In the genomic region with DNA sequence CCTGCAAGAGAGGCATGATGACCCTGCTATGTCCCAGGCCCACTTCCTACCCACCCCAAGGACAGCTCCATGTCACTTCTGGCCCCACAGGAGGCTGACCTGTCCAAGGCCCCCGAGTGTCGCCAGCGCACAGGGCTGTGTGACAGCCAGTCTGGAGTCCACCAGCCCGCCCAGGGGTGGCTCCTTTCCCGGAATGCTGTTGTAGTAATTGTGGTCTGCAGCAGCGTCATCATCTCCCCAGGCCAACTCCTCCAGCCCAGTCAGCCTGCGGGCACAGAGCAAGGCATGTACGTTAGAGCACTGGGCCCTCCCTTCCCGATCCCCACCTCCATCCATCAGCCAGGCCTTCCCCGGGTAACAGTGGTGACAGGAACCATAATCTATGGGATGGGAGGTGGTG, we compare ENCODE assay signal across 28 mouse cellular contexts. TPM values are rescaled to one million over a fixed set of nuclear protein-coding genes. Genes with fewer than 3 reads are reported as not detected.
A peak's percentile ranks its signal among the peaks of the same experiment; 100 is the strongest.
DNase-seq lines count a peak whose midpoint lies in the region; ATAC-seq and TF ChIP-seq lines count a peak whose summit lies in the region.
"Had no signal": no experiment of that assay in that cellular context is flagged by ENCODE, and none has a peak within 500 bp of the region (broad histone marks: within the 10 kb centered on the region; RNA-seq: fewer than 3 reads in every experiment).

No protein-coding gene starts in this region.

- H3K4me1 ChIP-seq in midbrain, embryonic 13.5 days (replicated peaks), result no peaks in the 10 kb centered on the region
- no peaks in the 10 kb centered on the region for H3K4me1 ChIP-seq in midbrain, embryonic 14.5 days (ENCODE audit: control insufficient read depth, insufficient read depth, low read length)
- H3K4me1 ChIP-seq: heart, embryonic 10.5 days; hindbrain, embryonic 15.5 days had no signal

- peaks cover 16% of the 10 kb centered on the region; the same call in 1 of the 2 replicates for H3K36me3 ChIP-seq in midbrain, embryonic 13.5 days
- peaks cover 10% of the 10 kb centered on the region for H3K36me3 ChIP-seq in midbrain, embryonic 14.5 days (ENCODE audit: control insufficient read depth, insufficient read depth, low read length)
- H3K36me3 ChIP-seq: heart, embryonic 10.5 days; hindbrain, embryonic 15.5 days had no signal

- DNase-seq in adrenal gland, postnatal 10 days, result peak; percentile 23
- DNase-seq in adrenal gland, adult (ENCODE audit: inconsistent age in 2 of 2, low spot score in 1 of 2), result no peak
- DNase-seq in gastrocnemius, adult 2 months, result peak; percentile 40
- no peak for DNase-seq in gastrocnemius, postnatal 25 days
- DNase-seq in midbrain, embryonic 14.5 days, result no peak
- no peak for DNase-seq in embryo, embryonic 10 days (ENCODE audit: low spot score)
- no peak for DNase-seq in spleen, postnatal 36 days (ENCODE audit: low spot score in 2 of 2)
- DNase-seq: cerebellum, adult 11 months; cerebellum, adult 9-10 months; heart, adult 18-20 months; heart, postnatal 10 days; kidney, adult 2 months had no signal

- no peak for ATAC-seq in midbrain, embryonic 13.5 days
- no peak for ATAC-seq in midbrain, embryonic 14.5 days (ENCODE audit: low FRiP score, low TSS enrichment)
- ATAC-seq: forebrain, embryonic 14.5 days; intestine, embryonic 16.5 days had no signal

- 95% methylated on average over 10 of the region's 10 CpGs for WGBS in midbrain, embryonic 13.5 days
- 90% methylated on average over 10 of the region's 10 CpGs for WGBS in midbrain, embryonic 14.5 days

- H3K27ac ChIP-seq in gastrocnemius, adult 2 months, result no peak overlapping the region
- H3K27ac ChIP-seq in midbrain, embryonic 13.5 days, result no peak overlapping the region
- H3K27ac ChIP-seq in midbrain, embryonic 14.5 days (replicated peaks; ENCODE audit: low read depth, low read length), result no peak overlapping the region
- H3K27ac ChIP-seq: forebrain, embryonic 10.5 days; heart, embryonic 10.5 days; hindbrain, embryonic 15.5 days had no signal

- no peak overlapping the region for H3K4me2 ChIP-seq in midbrain, embryonic 13.5 days (replicated peaks)
- H3K4me2 ChIP-seq in midbrain, embryonic 14.5 days (ENCODE audit: low read length), result no peak overlapping the region
- H3K4me2 ChIP-seq: hindbrain, embryonic 15.5 days had no signal

- H3K4me3 ChIP-seq in gastrocnemius, adult 2 months, result no peak overlapping the region
- no peak overlapping the region for H3K4me3 ChIP-seq in midbrain, embryonic 13.5 days (replicated peaks)
- no peak overlapping the region for H3K4me3 ChIP-seq in midbrain, embryonic 14.5 days (replicated peaks; ENCODE audit: low read depth, low read length)
- H3K4me3 ChIP-seq: erythroblast, embryonic 14.5 days; forebrain, embryonic 10.5 days; heart, embryonic 10.5 days; hindbrain, embryonic 15.5 days had no signal

- H3K9ac ChIP-seq in midbrain, embryonic 13.5 days (replicated peaks), result 0 out of 2 replicates have a peak overlapping the region, but pooled peaks have one; percentile 10
- H3K9ac ChIP-seq in midbrain, embryonic 14.5 days (replicated peaks; ENCODE audit: low read length), result no peak overlapping the region
- H3K9ac ChIP-seq: hindbrain, embryonic 15.5 days had no signal

- TF ChIP-seq CTCF in gastrocnemius, adult 2 months (IDR thresholded peaks at IDR 0.05), result no peak

- no peaks in the 10 kb centered on the region for H3K9me3 ChIP-seq in midbrain, embryonic 13.5 days
- H3K9me3 ChIP-seq in midbrain, embryonic 14.5 days (ENCODE audit: control insufficient read depth, low read length), result no peaks in the 10 kb centered on the region
- H3K9me3 ChIP-seq: forebrain, embryonic 10.5 days; heart, embryonic 10.5 days; hindbrain, embryonic 15.5 days had no signal

- intact Hi-C loops in gastrocnemius, adult 2 months (cut with DNase I), result no loop called here

- H3K27me3 ChIP-seq in midbrain, embryonic 13.5 days, result no peaks in the 10 kb centered on the region
- H3K27me3 ChIP-seq in midbrain, embryonic 14.5 days (ENCODE audit: control insufficient read depth, insufficient read depth, low read length), result no peaks in the 10 kb centered on the region
- H3K27me3 ChIP-seq: hindbrain, embryonic 15.5 days had no signal

RNA-seq across cellular contexts. Expression of gene Shc2, which starts 11.6 kb away (rescaled TPM):
- total RNA-seq in adrenal gland, postnatal 10 days (2021), result 1 to 10 TPM; 5.6 to 8.4 TPM
- 1 to 10 TPM; 3.2 to 7.5 TPM for total RNA-seq in gastrocnemius, adult 2 months (2021)
- total RNA-seq in gastrocnemius, postnatal 25 days (2021), result 1 to 10 TPM; 2.1 to 2.3 TPM
- 18.4 and 20.5 TPM in 2 replicates for polyA plus RNA-seq in midbrain, embryonic 13.5 days (2015; fragmentation: Nextera tagmentation; extraction: Ambion mirVana)
- polyA plus RNA-seq in midbrain, embryonic 14.5 days (2014; fragmentation: Nextera tagmentation; extraction: Ambion mirVana), result 17.2 and 21.6 TPM in 2 replicates
- total RNA-seq: hematopoietic stem cell, adult 5-6 weeks had no signal
- polyA plus RNA-seq: erythroblast, embryonic 14.5 days had no signal

RNA-seq across cellular contexts. Expression of gene C2cd4c, which starts 12.3 kb away (rescaled TPM):
- under 1 TPM; 0.21 TPM for total RNA-seq in adrenal gland, postnatal 10 days (2021)
- under 1 TPM; 0.20 to 0.51 TPM for total RNA-seq in gastrocnemius, adult 2 months (2021)
- total RNA-seq in gastrocnemius, postnatal 25 days (2021), result not detected
- polyA plus RNA-seq in midbrain, embryonic 13.5 days (2015; fragmentation: Nextera tagmentation; extraction: Ambion mirVana), result 0.24 and 0.28 TPM in 2 replicates
- polyA plus RNA-seq in midbrain, embryonic 14.5 days (2014; fragmentation: Nextera tagmentation; extraction: Ambion mirVana), result 0.84 and 1.4 TPM in 2 replicates
- total RNA-seq: heart, postnatal 10 days had no signal
- polyA plus RNA-seq: embryonic facial prominence, embryonic 14.5 days; erythroblast, embryonic 14.5 days; forebrain, embryonic 10.5 days; heart, embryonic 10.5 days; heart, embryonic 14.5 days had no signal

RNA-seq across cellular contexts. Expression of gene Odf3l2, which starts 19.4 kb away (rescaled TPM):
- total RNA-seq in adrenal gland, postnatal 10 days (2021), result not detected
- total RNA-seq in gastrocnemius, adult 2 months (2021), result 100 to 1,000 TPM in 1 of 2 experiments, 10 to 100 TPM in 1; 56.6 to 180 TPM
- total RNA-seq in gastrocnemius, postnatal 25 days (2021), result 10 to 100 TPM; 14.8 to 17.1 TPM
- 0.27 TPM in 1 of 2 replicates, not detected in the other for polyA plus RNA-seq in midbrain, embryonic 13.5 days (2015; fragmentation: Nextera tagmentation; extraction: Ambion mirVana)
- 0.17 and 0.40 TPM in 2 replicates for polyA plus RNA-seq in midbrain, embryonic 14.5 days (2014; fragmentation: Nextera tagmentation; extraction: Ambion mirVana)
- total RNA-seq: adrenal gland, postnatal 4 days; ES-E14; gastrocnemius, postnatal 4 days; heart, adult 18-20 months; heart, postnatal 10 days; hematopoietic stem cell, adult 5-6 weeks had no signal
- polyA plus RNA-seq: embryonic facial prominence, embryonic 14.5 days; erythroblast, embryonic 14.5 days; forebrain, embryonic 10.5 days; heart, embryonic 10.5 days; heart, embryonic 14.5 days; intestine, embryonic 16.5 days had no signal

RNA-seq across cellular contexts. Expression of gene Madcam1, which starts 38.2 kb away (rescaled TPM):
- 1 to 10 TPM; 3.1 to 4.0 TPM for total RNA-seq in adrenal gland, postnatal 10 days (2021)
- total RNA-seq in gastrocnemius, adult 2 months (2021), result not detected
- not detected for total RNA-seq in gastrocnemius, postnatal 25 days (2021)
- 0.50 and 0.90 TPM in 2 replicates for polyA plus RNA-seq in midbrain, embryonic 13.5 days (2015; fragmentation: Nextera tagmentation; extraction: Ambion mirVana)
- 0.31 and 1.00 TPM in 2 replicates for polyA plus RNA-seq in midbrain, embryonic 14.5 days (2014; fragmentation: Nextera tagmentation; extraction: Ambion mirVana)
- total RNA-seq: gastrocnemius, adult 8-10 months; hematopoietic stem cell, adult 5-6 weeks had no signal
- polyA plus RNA-seq: cortical plate, adult 2 months; erythroblast, embryonic 14.5 days had no signal

RNA-seq across cellular contexts. Expression of gene Theg, which starts 39.0 kb away (rescaled TPM):
- not detected for total RNA-seq in adrenal gland, postnatal 10 days (2021)
- not detected for total RNA-seq in gastrocnemius, adult 2 months (2021)
- total RNA-seq in gastrocnemius, postnatal 25 days (2021), result not detected
- polyA plus RNA-seq in midbrain, embryonic 13.5 days (2015; fragmentation: Nextera tagmentation; extraction: Ambion mirVana), result not detected in 2 replicates
- not detected in 2 replicates for polyA plus RNA-seq in midbrain, embryonic 14.5 days (2014; fragmentation: Nextera tagmentation; extraction: Ambion mirVana)
- total RNA-seq: adrenal gland, postnatal 4 days; ES-E14; gastrocnemius, adult 8-10 months; gastrocnemius, postnatal 4 days; heart, adult 18-20 months; heart, postnatal 10 days; hematopoietic stem cell, adult 5-6 weeks had no signal
- polyA plus RNA-seq: brain, embryonic 14.5 days; embryonic facial prominence, embryonic 14.5 days; erythroblast, embryonic 14.5 days; forebrain, embryonic 10.5 days; forebrain, embryonic 14.5 days; heart, embryonic 10.5 days; heart, embryonic 14.5 days; hindbrain, embryonic 15.5 days; intestine, embryonic 16.5 days; kidney, adult 2 months had no signal

Comparison
In these comparisons a context has a peak if more than half of its experiments do, and no peak if none do; other contexts are left out.
1. DNase-seq: peak in adrenal gland, postnatal 10 days (single experiment) and gastrocnemius, adult 2 months (single experiment); none in adrenal gland, adult (0 of 2), gastrocnemius, postnatal 25 days (single experiment), midbrain, embryonic 14.5 days (single experiment), embryo, embryonic 10 days (single experiment) and spleen, postnatal 36 days (0 of 2).
2. RNA of gene Odf3l2, which starts 19.4 kb away (total RNA-seq): 56.6 to 180 TPM in gastrocnemius, adult 2 months and 14.8 to 17.1 TPM in gastrocnemius, postnatal 25 days; not detected in adrenal gland, postnatal 10 days; every median in the first group is over 10 times any median in the second.